Mouse (Mus musculus) thymus, adult 2 months (tissue): ENCODE measurements around the gene Gucy2g. TPM values are rescaled to one million over a fixed set of nuclear protein-coding genes. Genes with fewer than 3 reads are reported as not detected.
"Not testable (repeated sequence)": the region's sequence is repeated elsewhere in the genome, so short reads cannot be mapped to it uniquely, and the experiment has no call there.

Source experiments
- DNase-seq: peaks from one replicate; pipeline ENCODE4 v3.0.0; 2021
- H3K27ac ChIP-seq: fragments of 200-500 bp; 2 replicates; pipeline ENCODE4 v1.5.1; 2012; ENCODE audit warnings: low read length, control low read depth; ENCODE audit not compliant: control insufficient read depth, insufficient read depth
- H3K27me3 ChIP-seq: fragments of 200-500 bp; 2 replicates; pipeline ENCODE4 v1.6.1; 2012; ENCODE audit warnings: mild to moderate bottlenecking, low read length, moderate library complexity, mixed read lengths; ENCODE audit not compliant: control insufficient read depth, insufficient read depth
- H3K36me3 ChIP-seq: fragments of 200-500 bp; 2 replicates; pipeline ENCODE4 v1.6.1; 2012; ENCODE audit warnings: mild to moderate bottlenecking, low read length, moderate library complexity; ENCODE audit not compliant: control insufficient read depth, insufficient read depth
- H3K4me1 ChIP-seq: fragments of 200-500 bp; replicated peaks from 2 replicates; pipeline ENCODE4 v1.6.1; 2012; ENCODE audit warnings: low read length; ENCODE audit not compliant: control insufficient read depth, insufficient read depth
- H3K4me3 ChIP-seq: fragments of 200-500 bp; 2 replicates; pipeline ENCODE4 v1.5.1; 2012; ENCODE audit warnings: mild to moderate bottlenecking, low read length, control low read depth, moderate library complexity; ENCODE audit not compliant: control insufficient read depth, insufficient read depth
- CTCF ChIP-seq: fragments of 200-500 bp; IDR thresholded peaks from 2 replicates; pipeline ENCODE4 v1.5.1; 2012; ENCODE audit warnings: mild to moderate bottlenecking, control low read depth, low read length, moderate library complexity, borderline replicate concordance; ENCODE audit not compliant: control insufficient read depth, poor library complexity, insufficient read depth; ENCODE audit errors: extremely low read depth
- POLR2A ChIP-seq: fragments of 200-500 bp; IDR thresholded peaks from 2 replicates; pipeline ENCODE4 v1.6.1; 2012; ENCODE audit warnings: mild to moderate bottlenecking, low read length, control low read depth, moderate library complexity; ENCODE audit not compliant: control insufficient read depth, poor library complexity, insufficient read depth; ENCODE audit errors: extremely low read depth
- WGBS: fragments of 180-500 bp; shearing (Covaris S2); methylation state at CpG from one replicate; pipeline ENCODE4 v1.1.7; 2018; 5-methylcytosine and 5-hydroxymethylcytosine counted together
- polyA plus RNA-seq: library from polyadenylated mRNA; depleted of rRNA; stranded (reverse); fragments of >200 nt; gene quantifications from 2 replicates; pipeline ENCODE4 v1.2.3, GENCODE M21; 2012

Gucy2g gene
- polyA plus RNA-seq, 1 experiment: 0.13 TPM

- TF ChIP-seq CTCF (no peak), POLR2A (no peak)
- 85% methylated on average over 7 of the region's 7 CpGs for WGBS
Observed at GRCm38 (mm10) chr19:55184442-55184841, 56.6 kb downstream of the Gucy2g start.

GRCm38 (mm10) chr19:55180433-55180832, 60.6 kb downstream of the Gucy2g start, which contains the start of gene Tectb:
Gene Tectb, plus strand, starts transcription at chr19:55180733.
- H3K4me3 ChIP-seq: no peak within 1 kb of the TSS
- H3K27me3 ChIP-seq: no peaks in the 10 kb centered on the region
- H3K36me3 ChIP-seq: no peaks in the 10 kb centered on the region
- H3K4me1 ChIP-seq: no peaks in the 10 kb centered on the region
- H3K27ac ChIP-seq: no peak within 1 kb of the TSS
- WGBS: 89% methylated on average over 5 of the region's 5 CpGs
- TF ChIP-seq POLR2A: no peak
- TF ChIP-seq CTCF: no peak
- no peak for DNase-seq

More at GRCm38 (mm10) chr19:55184442-55184841, 56.6 kb downstream of the Gucy2g start:
- Histone ChIP-seq H3K4me3 (no peak overlapping the region), H3K27ac (no peak overlapping the region), H3K4me1 (no peaks in the 10 kb centered on the region), H3K27me3 (no peaks in the 10 kb centered on the region), H3K36me3 (no peaks in the 10 kb centered on the region)
- DNase-seq: no peak

GRCm38 (mm10) chr19:55177143-55177542, 63.9 kb downstream of the Gucy2g start:
- 97% methylated on average over 3 of the region's 3 CpGs for WGBS
- no peak overlapping the region for H3K27ac ChIP-seq

GRCm38 (mm10) chr19:55171585-55171984, 69.5 kb downstream of the Gucy2g start:
- Histone ChIP-seq H3K27ac (no peak overlapping the region), H3K4me3 (no peak overlapping the region), H3K27me3 (no peaks in the 10 kb centered on the region), H3K36me3 (no peaks in the 10 kb centered on the region), H3K4me1 (no peaks in the 10 kb centered on the region)
- DNase-seq: no peak
- 61% methylated on average over 1 of the region's 1 CpGs for WGBS
- TF ChIP-seq POLR2A (no peak), CTCF (no peak)

More at GRCm38 (mm10) chr19:55177143-55177542, 63.9 kb downstream of the Gucy2g start:
- H3K27me3 ChIP-seq: no peaks in the 10 kb centered on the region
- DNase-seq: no peak
- no peak overlapping the region for H3K4me3 ChIP-seq
- no peaks in the 10 kb centered on the region for H3K36me3 ChIP-seq
- no peaks in the 10 kb centered on the region for H3K4me1 ChIP-seq
- no peak for TF ChIP-seq POLR2A
- no peak for TF ChIP-seq CTCF

- H3K36me3 ChIP-seq: no peaks in the 10 kb centered on the region
- DNase-seq: no peak
- H3K27me3 ChIP-seq: no peaks in the 10 kb centered on the region
- no peaks in the 10 kb centered on the region for H3K4me1 ChIP-seq
- H3K27ac ChIP-seq: no peak overlapping the region
- no peak overlapping the region for H3K4me3 ChIP-seq
- TF ChIP-seq CTCF (no peak), POLR2A (no peak)
Observed at GRCm38 (mm10) chr19:55170399-55170798, 70.6 kb downstream of the Gucy2g start.

GRCm38 (mm10) chr19:55169236-55169729, 71.8 kb downstream of the Gucy2g start:
- H3K36me3 ChIP-seq, DNase-seq, H3K4me3 ChIP-seq, H3K27ac ChIP-seq, H3K4me1 ChIP-seq, H3K27me3 ChIP-seq: not testable (repeated sequence)
- WGBS: 94% methylated on average over 8 of the region's 8 CpGs

- WGBS: 92% methylated on average over 6 of the region's 6 CpGs
- no peaks in the 10 kb centered on the region for H3K4me1 ChIP-seq
Observed at GRCm38 (mm10) chr19:55168360-55168759, 72.7 kb downstream of the Gucy2g start.

More at GRCm38 (mm10) chr19:55168360-55168759, 72.7 kb downstream of the Gucy2g start:
- no peak overlapping the region for H3K27ac ChIP-seq
- H3K4me3 ChIP-seq: no peak overlapping the region
- no peaks in the 10 kb centered on the region for H3K36me3 ChIP-seq
- no peak for DNase-seq
- TF ChIP-seq POLR2A (no peak), CTCF (no peak)
- H3K27me3 ChIP-seq: no peaks in the 10 kb centered on the region
